Mouse (Mus musculus): ENCODE data around the gene Itgb2.

Itgb2 gene

GRCm38 (mm10) chr10:77530140-77530539 is at the start of gene Itgb2:
TSS of gene Itgb2 (plus strand) at chr10:77530252.
- no peak for DNase-seq (ENCODE audit: low spot score in 2 of 2)

- no peak for DNase-seq (ENCODE audit: low spot score in 2 of 2)
These were observed 48.2 kb upstream of the Itgb2 start for GRCm38 (mm10) chr10:77481814-77482213.

DNA sequence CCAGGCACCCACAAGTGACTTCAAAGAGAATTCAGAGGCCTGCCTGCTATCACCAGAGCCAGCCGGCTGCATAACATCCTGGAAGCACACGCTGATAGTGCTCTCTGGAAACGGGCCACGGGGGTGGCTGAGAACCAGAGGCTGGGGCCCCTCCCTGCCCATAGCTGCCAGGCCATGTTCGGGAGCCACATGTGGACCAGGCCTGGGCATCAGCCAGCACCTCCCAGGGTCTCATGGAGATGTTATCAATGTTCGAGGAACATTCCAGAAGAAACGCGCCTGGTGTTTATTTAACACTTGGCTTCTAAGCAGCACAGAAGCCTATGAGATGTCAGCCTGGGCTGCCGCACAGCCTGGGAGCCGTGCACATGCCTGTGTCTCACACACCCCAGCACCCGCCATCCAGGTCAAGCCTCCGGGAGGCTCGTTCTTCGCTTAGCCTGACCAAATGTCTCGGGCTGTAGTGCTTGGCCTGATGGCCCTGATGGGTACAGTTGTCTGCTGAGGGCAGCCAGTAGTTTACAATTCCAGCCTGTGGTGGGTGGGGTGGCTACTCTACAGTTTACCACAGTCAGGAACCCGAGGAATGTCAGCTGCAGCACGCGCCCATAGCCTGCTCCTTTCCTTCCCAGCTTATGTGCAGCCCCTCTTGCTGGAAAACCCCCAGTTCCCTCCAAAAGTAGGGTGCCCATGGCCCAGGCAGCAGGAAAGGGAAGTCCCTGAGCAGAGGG is 45.7 kb upstream of the Itgb2 start:
- DNase-seq (ENCODE audit: low spot score in 2 of 2): no peak

GRCm38 (mm10) chr10:77485786-77486185 is 44.3 kb upstream of the Itgb2 start:
- no peak for DNase-seq (ENCODE audit: low spot score in 2 of 2)

- no peak for DNase-seq (ENCODE audit: low spot score in 2 of 2)
These were observed 41.9 kb upstream of the Itgb2 start for GRCm38 (mm10) chr10:77488168-77488567.

DNA sequence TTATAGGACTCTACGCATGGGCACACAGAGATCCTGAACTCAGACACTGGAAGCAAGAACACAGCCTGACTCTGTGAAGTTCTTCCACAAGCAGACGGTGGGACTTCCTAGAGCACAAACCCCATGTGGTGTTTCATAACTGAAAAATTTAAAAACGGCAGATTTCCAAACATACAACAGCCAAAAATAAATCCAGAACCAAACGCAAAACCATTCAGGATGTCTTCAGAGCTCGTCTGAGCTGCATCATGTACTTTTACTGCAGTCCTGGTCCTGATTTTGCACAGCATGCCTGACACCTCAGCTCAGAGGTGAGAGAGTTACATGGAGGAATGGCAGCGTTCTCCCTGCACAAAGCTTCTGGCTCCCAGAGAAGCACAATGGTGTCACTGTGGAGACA is 38.5 kb upstream of the Itgb2 start:
- DNase-seq (ENCODE audit: low spot score in 2 of 2): no peak

GRCm38 (mm10) chr10:77492885-77493284 is 37.2 kb upstream of the Itgb2 start:
- no peak for DNase-seq (ENCODE audit: low spot score in 2 of 2)

- no peak for DNase-seq (ENCODE audit: low spot score in 2 of 2)
These were observed 32.9 kb upstream of the Itgb2 start for GRCm38 (mm10) chr10:77497185-77497584.

GRCm38 (mm10) chr10:77498254-77498653 is 31.8 kb upstream of the Itgb2 start:
- no peak for DNase-seq (ENCODE audit: low spot score in 2 of 2)

DNA sequence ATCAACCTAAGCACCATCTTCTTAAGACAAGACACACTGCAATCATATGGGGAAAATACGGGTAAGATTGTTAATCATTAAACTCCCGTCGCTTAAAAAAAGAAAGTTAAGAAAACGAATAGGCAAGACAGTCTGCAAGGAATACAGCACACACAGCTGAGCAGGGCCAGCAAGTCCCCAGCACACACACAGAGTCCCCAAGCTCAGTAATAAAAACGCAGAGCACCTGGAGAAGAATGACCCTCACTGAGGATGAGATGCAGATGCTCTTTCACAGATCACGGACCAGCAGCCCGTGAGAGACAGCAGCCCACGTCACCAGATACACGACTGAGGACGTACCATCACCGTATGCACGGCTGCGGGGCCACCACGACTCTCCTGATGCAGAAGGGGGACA is 29.4 kb upstream of the Itgb2 start:
- DNase-seq (ENCODE audit: low spot score in 2 of 2): no peak

DNA sequence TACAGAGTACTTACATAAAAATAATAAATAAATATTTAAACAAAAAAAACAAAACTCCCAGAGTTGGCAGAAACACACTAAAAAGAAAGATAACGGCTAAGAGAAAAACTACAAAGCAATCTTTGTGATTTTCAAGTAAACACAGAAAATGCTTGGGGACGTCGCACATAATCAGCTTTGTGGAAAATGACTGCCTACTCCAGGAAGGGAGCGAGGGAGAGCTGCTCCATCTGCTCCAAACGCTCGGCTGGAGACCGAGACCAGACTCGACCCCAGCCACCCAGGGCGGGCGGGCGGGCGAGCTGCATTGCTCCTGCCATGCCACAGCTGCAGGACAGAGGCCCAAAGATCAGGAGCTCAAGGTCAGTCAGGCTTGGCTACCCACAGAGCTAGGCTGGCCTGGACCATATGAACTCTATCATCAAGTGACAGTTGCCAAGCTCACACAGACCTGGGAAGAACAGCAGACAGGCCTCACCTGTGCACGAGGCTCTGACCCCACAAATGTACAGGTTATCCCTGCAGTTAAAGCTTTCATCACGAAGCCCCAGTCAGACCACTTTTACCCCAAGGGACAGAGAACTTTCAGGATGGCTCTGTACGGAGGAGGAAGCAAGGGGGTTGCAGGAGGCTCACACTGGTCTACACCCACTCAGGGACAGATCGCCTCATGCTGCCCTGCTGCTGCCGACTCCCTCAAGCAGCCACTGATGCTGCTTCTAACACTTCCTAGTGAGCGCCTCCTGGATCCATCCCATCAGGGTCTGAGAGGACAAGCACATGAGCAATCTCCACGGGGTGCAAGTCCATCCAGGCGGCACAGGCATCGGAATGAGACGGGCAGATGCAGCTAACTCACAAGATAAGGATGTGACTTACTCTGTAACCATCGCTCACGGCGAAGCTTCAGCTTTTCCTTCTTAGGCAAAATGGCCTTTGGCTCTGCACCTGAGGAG is 26.8 kb upstream of the Itgb2 start:
- DNase-seq (ENCODE audit: low spot score in 2 of 2): no peak

DNA sequence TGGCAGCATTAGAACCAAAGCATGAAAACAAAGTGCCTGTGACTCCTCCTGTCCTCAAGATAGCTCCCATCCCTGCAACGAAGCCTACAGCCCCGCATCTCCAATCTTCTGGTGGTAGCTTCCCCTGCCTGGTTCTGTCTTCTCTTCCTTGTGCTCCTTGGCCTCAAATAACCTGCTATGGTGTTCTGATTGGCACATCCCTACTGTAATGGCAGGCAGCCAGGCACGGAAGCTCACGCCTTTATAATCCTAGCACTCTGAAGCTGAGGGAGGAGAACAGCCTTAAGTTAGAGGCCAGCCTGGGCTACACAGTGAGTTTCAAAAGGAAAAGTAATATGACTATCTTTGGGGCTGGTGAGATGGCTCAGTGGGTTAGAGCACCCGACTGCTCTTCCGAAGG is 25.9 kb upstream of the Itgb2 start:
- DNase-seq (ENCODE audit: low spot score in 2 of 2): no peak

DNA sequence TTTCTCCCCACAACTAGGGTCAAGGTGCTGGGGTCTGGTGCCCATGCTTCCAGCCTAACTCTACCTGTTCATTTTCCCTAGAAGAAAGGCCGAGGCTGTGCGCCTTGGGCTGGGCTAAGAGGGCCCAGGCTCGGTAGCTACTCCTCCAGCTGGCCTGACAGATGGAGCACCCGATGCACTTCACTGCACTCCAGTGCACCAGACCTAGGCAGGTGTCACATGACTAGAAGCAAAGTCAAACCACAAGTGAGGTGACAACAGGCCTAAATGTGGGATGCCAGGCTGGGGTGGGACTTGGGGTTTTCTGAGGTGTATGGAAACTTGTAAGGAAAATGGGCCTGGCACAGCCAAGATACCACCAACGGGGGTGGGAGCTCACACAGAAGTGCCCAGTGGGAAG is 23.5 kb upstream of the Itgb2 start:
- DNase-seq (ENCODE audit: low spot score in 2 of 2): no peak

- peak in 1 of 2 experiments; percentile 29 for DNase-seq (ENCODE audit: low spot score in 2 of 2)
These were observed 23.0 kb upstream of the Itgb2 start for GRCm38 (mm10) chr10:77506961-77507577.

- no peak for DNase-seq (ENCODE audit: low spot score in 2 of 2)
These were observed 22.3 kb upstream of the Itgb2 start for GRCm38 (mm10) chr10:77507779-77508178.

DNA sequence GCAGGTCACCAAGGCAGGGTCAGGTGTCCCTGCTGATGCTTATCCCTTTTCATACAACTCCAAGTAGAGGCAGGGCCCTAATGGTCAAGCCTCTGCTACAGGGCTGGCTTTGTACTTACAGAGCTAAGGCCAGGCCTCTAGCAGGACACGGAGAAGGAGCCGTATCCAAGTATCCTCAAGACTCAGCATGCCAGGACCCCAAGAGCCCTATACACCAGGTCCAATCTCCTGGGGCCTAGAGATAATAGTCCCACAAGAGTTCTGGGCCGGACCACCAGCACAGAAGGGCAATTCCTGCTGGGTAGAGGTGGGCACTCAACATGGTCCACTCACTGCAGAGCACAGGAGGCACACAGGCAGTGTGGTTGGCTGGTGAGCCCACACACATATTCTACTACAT is 21.3 kb upstream of the Itgb2 start:
- DNase-seq (ENCODE audit: low spot score in 2 of 2): no peak

DNA sequence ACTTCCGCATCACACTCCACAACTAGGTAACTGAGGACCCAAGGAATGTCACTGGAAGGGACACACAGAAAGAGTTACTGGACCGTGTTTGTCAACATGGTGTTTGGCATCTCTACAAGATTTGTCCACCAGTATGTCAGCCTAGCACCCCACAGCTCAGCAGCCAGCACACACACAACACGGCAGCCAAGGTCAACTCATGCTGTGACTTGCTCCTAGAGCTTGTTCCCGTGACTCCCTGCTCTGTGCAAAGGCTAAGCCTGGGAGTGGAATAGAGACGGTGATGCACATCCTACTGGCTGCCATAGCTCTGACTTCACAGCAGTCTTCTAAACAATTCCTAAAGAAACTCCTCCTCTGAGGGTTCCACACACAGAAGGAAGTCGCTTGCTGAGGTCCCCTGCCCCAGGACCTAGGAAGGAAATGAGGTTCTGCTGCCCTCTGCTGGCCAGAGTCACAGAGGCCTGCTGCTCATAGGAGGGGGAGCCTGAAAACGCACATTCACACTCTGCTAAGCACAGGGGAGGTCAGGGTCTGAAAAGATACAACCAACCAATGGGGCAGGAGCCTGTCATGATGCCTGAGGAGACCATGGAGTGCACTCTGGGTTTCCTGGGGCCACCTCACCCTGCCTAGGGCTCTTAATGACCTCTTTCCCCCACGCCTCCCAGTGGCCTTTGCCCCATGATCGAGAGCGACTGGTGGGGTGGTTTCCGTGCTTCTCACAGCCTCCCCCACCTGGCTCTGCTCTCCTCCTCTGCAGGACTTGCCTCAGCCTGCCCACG is 20.5 kb upstream of the Itgb2 start:
- DNase-seq (ENCODE audit: low spot score in 2 of 2): peak; percentile 73 to 88

GRCm38 (mm10) chr10:77510225-77510982 is 19.6 kb upstream of the Itgb2 start:
- DNase-seq (ENCODE audit: low spot score in 2 of 2): peak in 1 of 2 experiments; percentile 39

DNA sequence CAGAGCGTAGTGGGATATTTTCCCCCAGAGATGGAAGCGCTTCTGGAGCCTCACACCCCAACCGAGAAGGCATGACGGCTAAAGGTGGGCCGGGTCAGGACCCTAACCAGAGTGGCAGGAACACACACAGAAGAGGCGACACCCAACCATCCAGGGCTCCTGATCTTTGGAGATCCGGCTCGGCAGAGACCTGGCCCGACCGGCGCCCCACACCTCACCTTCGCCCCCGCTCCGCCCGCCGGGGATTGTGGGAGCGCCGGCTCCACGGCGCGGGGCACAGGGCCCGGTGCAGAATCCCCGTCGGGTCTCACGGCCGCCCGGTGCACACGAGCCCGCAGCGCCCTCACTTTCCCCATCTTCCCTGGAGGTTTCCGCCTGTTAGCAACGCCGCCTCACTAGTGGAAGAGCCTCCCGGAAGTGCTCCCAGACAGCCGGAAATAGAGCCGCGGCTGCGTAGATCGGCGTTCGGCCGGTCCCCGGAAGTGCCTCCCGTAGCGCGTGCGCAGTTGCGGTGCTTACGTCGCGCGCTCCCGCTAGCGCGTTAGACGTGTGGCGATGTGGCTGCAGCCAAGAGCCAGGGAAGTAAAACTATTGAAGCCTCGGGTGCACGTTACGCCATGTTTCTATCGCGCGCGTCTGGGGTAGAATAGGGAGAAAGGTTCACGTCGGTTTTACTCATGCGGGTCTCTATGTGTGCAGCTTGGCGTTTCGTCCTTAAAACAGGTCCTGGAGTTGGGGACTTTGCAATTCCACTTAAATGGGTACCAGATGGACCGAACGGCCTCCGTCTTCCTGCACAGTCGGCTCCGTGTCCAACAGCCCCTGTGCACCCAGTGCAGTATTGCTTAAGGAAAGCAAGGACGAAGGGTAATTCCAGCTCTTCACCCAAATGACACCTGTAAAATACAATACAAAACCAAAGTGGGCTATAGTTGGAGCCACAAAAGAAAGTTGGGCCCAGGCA is 14.4 kb upstream of the Itgb2 start, which contains the start of gene Fam207a:
Gene Fam207a (minus strand): TSS at position 401 of the 964 bp plus-strand sequence.
- peak; percentile 95 to 96 for DNase-seq (ENCODE audit: low spot score in 2 of 2)
